Mouse (Mus musculus): ENCODE data around the gene Rassf5. TPM values are rescaled to one million over a fixed set of nuclear protein-coding genes. Genes with fewer than 3 reads are reported as not detected.
A peak's percentile ranks its signal among the peaks of the same experiment; 100 is the strongest.

The Rassf5 gene
- polyA plus RNA-seq, 1 experiment, result 15.7 TPM

GRCm38 (mm10) chr1:131238931-131239381 lies 6.1 kb downstream of the Rassf5 start:
- Histone ChIP-seq H3K27ac (ENCODE audit: insufficient read depth, low read length) (peak overlapping the region; percentile 87), H3K4me3 (ENCODE audit: insufficient read depth, low read length) (no peak overlapping the region), H3K4me1 (ENCODE audit: control insufficient read depth, insufficient read depth, low read length) (peaks cover 26% of the 10 kb centered on the region)
- TF ChIP-seq POLR2A (IDR thresholded peaks at IDR 0.05; ENCODE audit: low read depth, low read length) (peak; percentile 50), CTCF (IDR thresholded peaks at IDR 0.05; ENCODE audit: borderline replicate concordance, insufficient read depth, low read length) (no peak)

- H3K27ac ChIP-seq (ENCODE audit: insufficient read depth, low read length), result peak overlapping the region; percentile 97
- TF ChIP-seq CTCF (IDR thresholded peaks at IDR 0.05; ENCODE audit: borderline replicate concordance, insufficient read depth, low read length) (no peak), POLR2A (IDR thresholded peaks at IDR 0.05; ENCODE audit: low read depth, low read length) (no peak)
- H3K4me1 ChIP-seq (ENCODE audit: control insufficient read depth, insufficient read depth, low read length), result peaks cover 22% of the 10 kb centered on the region
- no peak overlapping the region for H3K4me3 ChIP-seq (ENCODE audit: insufficient read depth, low read length)
Measured at GRCm38 (mm10) chr1:131236077-131236476, 9.0 kb downstream of the Rassf5 start.

- no peak overlapping the region for H3K27ac ChIP-seq (ENCODE audit: insufficient read depth, low read length)
- no peak overlapping the region for H3K4me3 ChIP-seq (ENCODE audit: insufficient read depth, low read length)
- H3K4me1 ChIP-seq (ENCODE audit: control insufficient read depth, insufficient read depth, low read length), result peaks cover 12% of the 10 kb centered on the region
- TF ChIP-seq POLR2A (IDR thresholded peaks at IDR 0.05; ENCODE audit: low read depth, low read length) (no peak), CTCF (IDR thresholded peaks at IDR 0.05; ENCODE audit: borderline replicate concordance, insufficient read depth, low read length) (no peak)
Measured at GRCm38 (mm10) chr1:131233527-131233926, 11.5 kb downstream of the Rassf5 start.

- Histone ChIP-seq H3K27ac (ENCODE audit: insufficient read depth, low read length) (no peak overlapping the region), H3K4me1 (ENCODE audit: control insufficient read depth, insufficient read depth, low read length) (no peaks in the 10 kb centered on the region), H3K4me3 (ENCODE audit: insufficient read depth, low read length) (no peak overlapping the region)
- no peak for TF ChIP-seq CTCF (IDR thresholded peaks at IDR 0.05; ENCODE audit: borderline replicate concordance, insufficient read depth, low read length)
- no peak for TF ChIP-seq POLR2A (IDR thresholded peaks at IDR 0.05; ENCODE audit: low read depth, low read length)
Measured at GRCm38 (mm10) chr1:131228659-131229058, 16.4 kb downstream of the Rassf5 start.

- H3K4me3 ChIP-seq (ENCODE audit: insufficient read depth, low read length), result no peak overlapping the region
- TF ChIP-seq POLR2A (IDR thresholded peaks at IDR 0.05; ENCODE audit: low read depth, low read length) (no peak), CTCF (IDR thresholded peaks at IDR 0.05; ENCODE audit: borderline replicate concordance, insufficient read depth, low read length) (peak; percentile 42; the same call in 1 of the 2 replicates)
- no peaks in the 10 kb centered on the region for H3K4me1 ChIP-seq (ENCODE audit: control insufficient read depth, insufficient read depth, low read length)
- no peak overlapping the region for H3K27ac ChIP-seq (ENCODE audit: insufficient read depth, low read length)
Measured at GRCm38 (mm10) chr1:131228225-131228624, 16.8 kb downstream of the Rassf5 start.

GRCm38 (mm10) chr1:131224848-131225471 lies 20.1 kb downstream of the Rassf5 start:
- Histone ChIP-seq H3K4me3 (ENCODE audit: insufficient read depth, low read length) (no peak overlapping the region), H3K27ac (ENCODE audit: insufficient read depth, low read length) (no peak overlapping the region), H3K4me1 (ENCODE audit: control insufficient read depth, insufficient read depth, low read length) (no peaks in the 10 kb centered on the region)
- TF ChIP-seq CTCF (IDR thresholded peaks at IDR 0.05; ENCODE audit: borderline replicate concordance, insufficient read depth, low read length), result no peak
- no peak for TF ChIP-seq POLR2A (IDR thresholded peaks at IDR 0.05; ENCODE audit: low read depth, low read length)

GRCm38 (mm10) chr1:131223345-131223744 lies 21.7 kb downstream of the Rassf5 start:
- no peak overlapping the region for H3K4me3 ChIP-seq (ENCODE audit: insufficient read depth, low read length)
- TF ChIP-seq POLR2A (IDR thresholded peaks at IDR 0.05; ENCODE audit: low read depth, low read length), result no peak
- no peaks in the 10 kb centered on the region for H3K4me1 ChIP-seq (ENCODE audit: control insufficient read depth, insufficient read depth, low read length)
- no peak overlapping the region for H3K27ac ChIP-seq (ENCODE audit: insufficient read depth, low read length)

- Histone ChIP-seq H3K27ac (ENCODE audit: insufficient read depth, low read length) (no peak overlapping the region), H3K4me3 (ENCODE audit: insufficient read depth, low read length) (no peak overlapping the region), H3K4me1 (ENCODE audit: control insufficient read depth, insufficient read depth, low read length) (no peaks in the 10 kb centered on the region)
- TF ChIP-seq POLR2A (IDR thresholded peaks at IDR 0.05; ENCODE audit: low read depth, low read length) (no peak), CTCF (IDR thresholded peaks at IDR 0.05; ENCODE audit: borderline replicate concordance, insufficient read depth, low read length) (no peak)
Measured at GRCm38 (mm10) chr1:131221822-131222590, 23.1 kb downstream of the Rassf5 start.

- TF ChIP-seq POLR2A (IDR thresholded peaks at IDR 0.05; ENCODE audit: low read depth, low read length) (no peak), CTCF (IDR thresholded peaks at IDR 0.05; ENCODE audit: borderline replicate concordance, insufficient read depth, low read length) (no peak)
- Histone ChIP-seq H3K4me1 (ENCODE audit: control insufficient read depth, insufficient read depth, low read length) (no peaks in the 10 kb centered on the region), H3K4me3 (ENCODE audit: insufficient read depth, low read length) (no peak overlapping the region), H3K27ac (ENCODE audit: insufficient read depth, low read length) (no peak overlapping the region)
Measured at GRCm38 (mm10) chr1:131218933-131219332, 26.1 kb downstream of the Rassf5 start.

- H3K4me3 ChIP-seq (ENCODE audit: insufficient read depth, low read length), result no peak overlapping the region
- TF ChIP-seq POLR2A (IDR thresholded peaks at IDR 0.05; ENCODE audit: low read depth, low read length) (no peak), CTCF (IDR thresholded peaks at IDR 0.05; ENCODE audit: borderline replicate concordance, insufficient read depth, low read length) (no peak)
- H3K27ac ChIP-seq (ENCODE audit: insufficient read depth, low read length), result no peak overlapping the region
- H3K4me1 ChIP-seq (ENCODE audit: control insufficient read depth, insufficient read depth, low read length), result no peaks in the 10 kb centered on the region
Measured at GRCm38 (mm10) chr1:131213361-131213760, 31.7 kb downstream of the Rassf5 start.
